Mouse (Mus musculus) CH12.LX (cell line): ENCODE data around the gene Mrrf. TPM values are rescaled to one million over a fixed set of nuclear protein-coding genes. Genes with fewer than 3 reads are reported as not detected.

ENCODE experiments used
- DNase-seq: peaks from one replicate; pipeline ENCODE4 v3.0.0-alpha.2; 2013; ENCODE audit errors: extremely low read depth
- H3K27ac ChIP-seq: 2 replicates; pipeline ENCODE4 v1.5.1; 2012; ENCODE audit warnings: low read depth, mild to moderate bottlenecking, control low read depth, moderate library complexity; ENCODE audit not compliant: insufficient read depth
- H3K27me3 ChIP-seq: replicated peaks from 2 replicates; pipeline ENCODE3; 2012; ENCODE audit warnings: inconsistent platforms
- H3K36me3 ChIP-seq, 2 experiments: replicated peaks in 1 of 2; 2 replicates each; pipeline versions ENCODE3 to v1.6.1; 2012; ENCODE audit warnings: inconsistent platforms in 1 of 2, low read length in 1 of 2, mild to moderate bottlenecking in 1 of 2, mixed read lengths in 1 of 2, moderate library complexity in 1 of 2; ENCODE audit not compliant: control insufficient read depth in 1 of 2, insufficient read depth in 1 of 2
- H3K4me1 ChIP-seq, 2 experiments: 2 replicates each; pipeline ENCODE4 v1.6.1; 2012; ENCODE audit warnings: inconsistent platforms in 1 of 2, moderate library complexity in 1 of 2; ENCODE audit not compliant: insufficient read depth in 2 of 2, control insufficient read depth in 1 of 2
- H3K4me2 ChIP-seq: 2 replicates; pipeline ENCODE4 v1.6.1; 2012; ENCODE audit warnings: low read depth, mild to moderate bottlenecking, control low read depth; ENCODE audit not compliant: poor library complexity, insufficient read depth, severe bottlenecking
- H3K4me3 ChIP-seq, 3 experiments: fragments of 150-350 bp in 1 of 3; sonication (generic) in 1 of 3; replicated peaks in 1 of 3; 2 replicates each; pipeline versions ENCODE3 to v1.5.1; 2011 to 2012; ENCODE audit warnings: low read depth in 2 of 3, low read length in 2 of 3, mild to moderate bottlenecking in 2 of 3, moderate library complexity in 2 of 3, control low read depth in 1 of 3, improper control_type of control experiment in 1 of 3, inconsistent platforms in 1 of 3, mixed read lengths in 1 of 3; ENCODE audit not compliant: poor library complexity in 1 of 3
- H3K79me2 ChIP-seq: replicated peaks from 2 replicates; pipeline ENCODE4 v1.6.1; 2012; ENCODE audit warnings: mild to moderate bottlenecking, moderate library complexity; ENCODE audit not compliant: control insufficient read depth, poor library complexity, insufficient read depth, severe bottlenecking; ENCODE audit errors: extremely low read depth
- H3K9ac ChIP-seq: 2 replicates; pipeline ENCODE4 v1.6.1; 2012; ENCODE audit warnings: low read depth, mild to moderate bottlenecking, control low read depth, moderate library complexity; ENCODE audit not compliant: insufficient read depth
- H3K9me3 ChIP-seq: replicated peaks from 2 replicates; pipeline ENCODE3; 2012; ENCODE audit warnings: low read length, inconsistent platforms, mixed read lengths
- CHD1 ChIP-seq: IDR thresholded peaks from 2 replicates; pipeline ENCODE4 v1.6.1; 2012; ENCODE audit warnings: low read depth, low read length, improper control_type of control experiment, inconsistent platforms
- CTCF ChIP-seq, 2 experiments: IDR thresholded peaks in 1 of 2; conservative IDR thresholded peaks in 1 of 2; 2 replicates each; pipeline ENCODE4 v1.5.1; 2011 to 2012; ENCODE audit warnings: low read depth in 2 of 2, low read length in 2 of 2, improper control_type of control experiment in 1 of 2, inconsistent platforms in 1 of 2, mild to moderate bottlenecking in 1 of 2, moderate library complexity in 1 of 2
- EP300 ChIP-seq: IDR thresholded peaks from 2 replicates; pipeline ENCODE4 v1.6.1; 2011; ENCODE audit warnings: low read length, improper control_type of control experiment
- KAT2A ChIP-seq: IDR thresholded peaks from 2 replicates; pipeline ENCODE4 v1.6.1; 2012; ENCODE audit warnings: low read length, improper control_type of control experiment, inconsistent platforms; ENCODE audit not compliant: insufficient replicate concordance
- MAFK ChIP-seq: IDR thresholded peaks from 2 replicates; pipeline ENCODE4 v1.6.1; 2011; ENCODE audit warnings: low read length, improper control_type of control experiment; ENCODE audit not compliant: insufficient replicate concordance
- MAX ChIP-seq: IDR thresholded peaks from 2 replicates; pipeline ENCODE4 v1.6.1; 2011; ENCODE audit warnings: low read length, improper control_type of control experiment
- MAZ ChIP-seq: IDR thresholded peaks from 2 replicates; pipeline ENCODE4 v1.6.1; 2012; ENCODE audit warnings: low read depth, mild to moderate bottlenecking, inconsistent platforms, low read length, improper control_type of control experiment, moderate library complexity
- MXI1 ChIP-seq: IDR thresholded peaks from 2 replicates; pipeline ENCODE4 v1.6.1; 2011; ENCODE audit warnings: mild to moderate bottlenecking, low read depth, low read length, improper control_type of control experiment
- NELFE ChIP-seq: IDR thresholded peaks from 2 replicates; pipeline ENCODE4 v1.6.1; 2011; ENCODE audit warnings: low read depth, low read length, improper control_type of control experiment
- NRF1 ChIP-seq: IDR thresholded peaks from 2 replicates; pipeline ENCODE4 v1.6.1; 2014; ENCODE audit warnings: low read depth, mild to moderate bottlenecking, inconsistent platforms, low read length, improper control_type of control experiment, moderate library complexity
- POLR2A ChIP-seq: IDR thresholded peaks from 2 replicates; pipeline ENCODE4 v1.6.1; 2011; ENCODE audit warnings: low read depth, mild to moderate bottlenecking, improper control_type of control experiment, low read length
- POLR2AphosphoS2 ChIP-seq: IDR thresholded peaks from 2 replicates; pipeline ENCODE4 v1.6.1; 2011; ENCODE audit warnings: low read depth, low read length, improper control_type of control experiment
- RAD21 ChIP-seq: IDR thresholded peaks from 2 replicates; pipeline ENCODE4 v1.6.1; 2011; ENCODE audit warnings: low read depth, mild to moderate bottlenecking, low read length, improper control_type of control experiment, moderate library complexity
- RCOR1 ChIP-seq: conservative IDR thresholded peaks from 2 replicates; pipeline ENCODE4 v1.6.1; 2012; ENCODE audit warnings: low read depth, mild to moderate bottlenecking, inconsistent platforms, low read length, improper control_type of control experiment
- SIN3A ChIP-seq: IDR thresholded peaks from 2 replicates; pipeline ENCODE4 v1.6.1; 2012; ENCODE audit warnings: low read length, improper control_type of control experiment, inconsistent platforms
- SMC3 ChIP-seq: IDR thresholded peaks from 2 replicates; pipeline ENCODE4 v1.6.1; 2011; ENCODE audit warnings: low read depth, low read length, improper control_type of control experiment
- TBP ChIP-seq: conservative IDR thresholded peaks from 2 replicates; pipeline ENCODE4 v1.6.1; 2011; ENCODE audit warnings: low read depth, low read length, improper control_type of control experiment
- ZC3H11A ChIP-seq: IDR thresholded peaks from 2 replicates; pipeline ENCODE4 v1.6.1; 2012; ENCODE audit warnings: low read depth, mild to moderate bottlenecking, inconsistent platforms, low read length, improper control_type of control experiment
- ZKSCAN1 ChIP-seq: IDR thresholded peaks from 2 replicates; pipeline ENCODE4 v1.6.1; 2012; ENCODE audit warnings: low read depth, inconsistent platforms, low read length, improper control_type of control experiment, borderline replicate concordance
- ZMIZ1 ChIP-seq: IDR thresholded peaks from 2 replicates; pipeline ENCODE4 v1.6.1; 2012; ENCODE audit warnings: low read depth, mild to moderate bottlenecking, inconsistent platforms, low read length, improper control_type of control experiment
- ZNF384 ChIP-seq: IDR thresholded peaks from 2 replicates; pipeline ENCODE4 v1.6.1; 2012; ENCODE audit warnings: low read depth, low read length, improper control_type of control experiment, inconsistent platforms
- dilution Hi-C: fragments of 300-500 bp; cut with MboI; formaldehyde crosslinking; loops from 2 replicates; pipeline ENCODE4 v1.14.3; 2020; ENCODE audit warnings: low sequenced_read_pairs; ENCODE audit not compliant: extremely low pct_unique_long_range_greater_than_20kb, extremely low pct_ligation_motif_present
- in situ Hi-C: fragments of 300-500 bp; cut with MboI; formaldehyde crosslinking; loops from 3 replicates; pipeline ENCODE4 v1.14.3; 2019; ENCODE audit warnings: low sequenced_read_pairs, low pct_ligation_motif_present, low pct_unique_long_range_greater_than_20kb, mixed read lengths
- polyA plus RNA-seq: library from polyadenylated mRNA; unstranded; fragments of >175 nt; gene quantifications from 2 replicates; pipeline ENCODE4 v1.2.1, GENCODE M21; 2012; ENCODE audit warnings: low read depth; ENCODE audit not compliant: insufficient read length
- total RNA-seq, 2 experiments: library from RNA; depleted of rRNA; stranded (reverse); fragments of 300-350 nt in 1 of 2; fragments of >200 nt in 1 of 2; gene quantifications; 2 replicates each; pipeline ENCODE4 v1.2.3; 2012 to 2014

Gene Mrrf
- total and polyA plus RNA-seq, 3 experiments, result 17.2 to 22.2 (median 20.9) TPM

DNA sequence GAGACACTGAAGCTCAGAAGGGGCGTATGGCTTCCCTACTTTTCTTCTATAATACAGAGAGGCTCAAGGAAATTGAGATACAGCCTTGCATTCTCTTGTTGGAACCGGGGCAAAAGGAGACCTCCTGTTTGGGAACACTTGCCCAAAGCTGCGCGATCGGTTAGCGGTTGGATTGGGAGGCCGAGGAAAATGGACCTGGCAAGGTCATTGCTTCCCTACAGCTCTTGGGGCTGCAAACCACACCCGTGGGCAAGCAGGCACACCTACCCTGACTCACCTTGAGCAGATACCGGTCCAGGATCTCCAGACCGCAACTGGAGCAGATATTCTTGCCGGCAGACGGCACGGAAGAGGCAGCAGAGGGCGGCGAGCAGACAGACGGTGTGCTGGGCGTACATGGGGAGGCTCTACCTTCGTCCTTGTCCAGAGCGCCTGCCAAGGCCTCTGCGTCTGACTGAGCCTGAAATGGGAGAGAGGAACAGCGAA, 33.1 kb upstream of the Mrrf start:
- Histone ChIP-seq H3K4me2 (no peak overlapping the region), H3K36me3 (no peaks in the 10 kb centered on the region), H3K27me3 (peaks cover 58% of the 10 kb centered on the region), H3K4me3 (no peak overlapping the region), H3K9ac (no peak overlapping the region), H3K4me1 (no peaks in the 10 kb centered on the region; a peak in 1 of 4 replicates), H3K79me2 (no peaks in the 10 kb centered on the region), H3K27ac (no peak overlapping the region), H3K9me3 (peaks cover 3% of the 10 kb centered on the region)
- dilution Hi-C loops, result no loop called here
- DNase-seq, result no peak
- in situ Hi-C loops, result no loop called here
- TF ChIP-seq MAFK (no peak), EP300 (no peak), MXI1 (no peak), MAZ (no peak), SMC3 (no peak)

DNA sequence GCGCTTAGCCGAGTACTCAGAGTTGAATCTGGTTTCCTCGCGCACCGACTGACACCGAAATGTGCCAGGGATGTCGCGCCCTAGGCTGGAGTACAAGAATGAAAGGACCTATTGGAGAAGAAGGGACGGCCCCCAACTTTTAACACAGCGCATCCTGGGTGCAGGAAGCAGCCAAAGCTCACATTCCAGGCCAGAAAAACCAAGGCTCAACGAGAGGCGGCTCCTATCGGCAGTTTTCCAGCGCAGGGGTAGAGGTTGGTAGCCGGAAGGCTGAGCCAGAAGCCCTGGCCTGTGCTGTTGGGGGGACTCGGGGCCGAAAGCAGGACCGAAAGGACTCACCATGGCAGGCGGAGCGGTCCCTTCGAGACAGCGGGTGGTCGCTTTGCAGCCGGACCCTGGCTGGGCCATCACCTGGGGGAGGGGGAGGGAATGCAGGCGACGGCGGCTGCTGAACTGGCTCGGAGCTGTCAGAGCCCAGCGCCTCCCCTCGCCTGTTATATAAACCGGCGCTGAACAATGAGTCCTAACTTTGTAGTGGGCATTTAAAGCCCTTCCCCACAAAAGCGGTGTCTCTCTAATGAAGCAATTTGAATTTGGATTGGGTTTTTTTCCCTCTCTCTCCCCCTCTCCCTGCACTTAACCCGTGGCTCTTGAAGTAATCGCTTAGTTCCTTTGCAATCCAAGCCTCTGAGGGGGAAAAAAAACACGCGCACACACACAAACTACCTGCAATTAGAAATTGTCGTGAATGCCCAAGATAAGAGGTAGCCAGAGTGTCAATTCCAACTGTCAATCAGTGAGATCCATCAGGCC, 32.4 kb upstream of the Mrrf start:
- H3K4me1 ChIP-seq, result no peaks in the 10 kb centered on the region; a peak in 1 of 4 replicates
- H3K27ac ChIP-seq, result no peak overlapping the region
- no peak overlapping the region for H3K4me3 ChIP-seq
- no peaks in the 10 kb centered on the region for H3K36me3 ChIP-seq
- H3K9ac ChIP-seq, result no peak overlapping the region
- H3K27me3 ChIP-seq, result peaks cover 52% of the 10 kb centered on the region
- TF ChIP-seq KAT2A, result no peak
- no peak for TF ChIP-seq CHD1
- TF ChIP-seq MAX, result no peak
- TF ChIP-seq POLR2A, result no peak
- no peak for TF ChIP-seq TBP
- TF ChIP-seq ZKSCAN1, result no peak
- no peak for TF ChIP-seq SIN3A
- TF ChIP-seq RAD21, result no peak
- no peak for TF ChIP-seq ZC3H11A
- TF ChIP-seq NRF1, result no peak
- no peak for TF ChIP-seq NELFE
- no peak for TF ChIP-seq RCOR1
- no peak for TF ChIP-seq EP300
- no peak for TF ChIP-seq POLR2AphosphoS2
- no peak for TF ChIP-seq MXI1
- TF ChIP-seq ZMIZ1, result no peak
- TF ChIP-seq ZNF384, result no peak
- no peak for TF ChIP-seq CTCF (conservative IDR thresholded peaks at IDR 0.05 in 1 of 2, IDR thresholded peaks at IDR 0.05 in 1 of 2; ENCODE audit: low read depth in 2 of 2, low read length in 2 of 2)
- H3K79me2 ChIP-seq, result no peaks in the 10 kb centered on the region
- H3K4me2 ChIP-seq, result no peak overlapping the region
- dilution Hi-C loops, result no loop called here
- DNase-seq, result no peak
- peaks cover 3% of the 10 kb centered on the region for H3K9me3 ChIP-seq
- in situ Hi-C loops, result no loop called here
